Mouse (Mus musculus) kidney, postnatal 4 days (tissue): ENCODE measurements around the gene Prpf38a.

Experiments used
- DNase-seq, 2 experiments: peaks; one replicate each; pipeline ENCODE4 v3.0.0; 2021; ENCODE audit warnings: mixed read lengths in 2 of 2

The Prpf38a gene

DNA sequence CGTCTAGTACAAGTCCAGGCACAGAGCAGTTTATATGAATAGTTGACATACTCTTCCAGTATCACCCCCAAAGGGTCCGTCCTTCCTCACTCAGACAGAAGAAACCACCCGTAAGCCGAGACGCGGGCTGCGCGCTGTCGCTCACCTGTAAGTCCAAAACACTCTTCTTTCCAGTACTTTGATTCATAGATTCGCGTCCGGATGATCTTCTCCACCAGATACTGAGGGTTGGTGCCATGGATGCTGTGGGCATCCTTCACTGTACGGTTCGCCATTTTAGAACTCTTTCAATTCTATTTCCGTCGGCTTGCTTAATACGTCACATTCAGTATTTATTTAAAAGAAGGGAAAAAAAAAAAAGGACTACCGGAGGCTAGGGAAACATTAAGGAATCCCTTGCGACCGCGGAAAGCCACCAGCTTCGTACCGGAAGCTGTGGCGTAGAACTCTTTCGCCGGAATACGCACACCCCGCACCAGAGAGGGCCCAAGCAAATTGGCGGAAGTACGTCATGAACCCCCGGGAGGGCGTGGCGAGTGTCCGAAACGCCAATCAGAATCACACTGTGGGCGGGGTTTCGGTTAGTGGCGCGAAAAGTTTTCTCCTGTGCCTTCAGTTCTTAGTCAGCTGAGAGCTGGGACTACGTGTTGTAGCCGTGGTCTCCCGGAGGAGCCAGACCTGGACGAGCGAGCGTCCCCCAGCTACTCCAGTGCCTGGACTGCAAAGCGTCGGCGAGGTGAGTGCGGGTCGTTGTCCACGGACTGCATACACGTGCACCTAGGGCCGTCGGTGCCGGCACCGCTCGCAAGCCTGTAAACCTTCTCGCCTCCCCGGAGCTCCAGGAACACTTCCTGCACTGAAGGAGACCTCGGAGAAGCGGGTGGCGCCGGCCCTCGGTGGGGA lies at the start of gene Prpf38a, which contains the start of gene Orc1:
Gene Prpf38a (minus strand): TSS at position 497 of the 903 bp plus-strand sequence.
Gene Orc1 (plus strand): TSS at position 584 of the 903 bp plus-strand sequence.
- peak; percentile 99 for DNase-seq

DNA sequence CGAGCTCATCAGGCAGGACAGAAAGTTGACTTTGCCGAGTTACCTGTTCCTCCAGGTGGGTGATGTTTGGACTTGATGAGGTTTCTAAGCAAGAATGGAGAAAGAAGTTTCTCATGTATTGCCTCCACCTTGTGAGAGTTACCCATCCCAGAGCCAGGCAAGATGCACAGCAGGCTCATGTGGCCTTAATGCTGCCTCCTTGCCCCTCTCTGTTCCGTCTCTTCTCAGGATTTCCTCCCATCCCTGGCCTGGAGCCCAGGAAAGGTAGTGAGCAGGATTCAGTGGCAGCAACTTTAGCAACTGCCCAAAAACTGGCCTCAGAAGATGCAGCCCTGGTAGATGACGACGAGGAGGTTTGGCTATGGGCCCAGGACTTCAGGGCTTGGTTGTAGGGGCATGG lies 47.9 kb upstream of the Prpf38a start:
- no peak for DNase-seq

DNA sequence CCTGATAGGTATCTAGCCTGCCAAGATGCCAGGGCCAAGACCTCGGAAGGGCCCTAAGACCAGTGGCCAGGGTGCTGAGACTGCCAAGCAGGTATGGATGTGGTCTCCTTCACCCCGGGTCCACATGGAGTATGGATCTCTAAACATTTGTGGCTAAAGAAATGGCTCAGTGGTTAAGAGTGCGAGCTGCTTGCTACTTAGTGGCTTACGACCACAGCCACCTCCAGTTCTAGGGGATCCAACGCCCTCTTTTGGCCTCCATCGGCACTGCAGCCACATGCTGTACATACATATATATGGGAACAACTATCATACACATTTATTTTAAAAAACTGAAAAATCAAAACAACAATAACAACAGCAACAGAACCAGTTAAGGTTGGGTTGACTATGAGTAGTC lies 42.4 kb upstream of the Prpf38a start:
- peak; percentile 21 to 27 for DNase-seq

DNA sequence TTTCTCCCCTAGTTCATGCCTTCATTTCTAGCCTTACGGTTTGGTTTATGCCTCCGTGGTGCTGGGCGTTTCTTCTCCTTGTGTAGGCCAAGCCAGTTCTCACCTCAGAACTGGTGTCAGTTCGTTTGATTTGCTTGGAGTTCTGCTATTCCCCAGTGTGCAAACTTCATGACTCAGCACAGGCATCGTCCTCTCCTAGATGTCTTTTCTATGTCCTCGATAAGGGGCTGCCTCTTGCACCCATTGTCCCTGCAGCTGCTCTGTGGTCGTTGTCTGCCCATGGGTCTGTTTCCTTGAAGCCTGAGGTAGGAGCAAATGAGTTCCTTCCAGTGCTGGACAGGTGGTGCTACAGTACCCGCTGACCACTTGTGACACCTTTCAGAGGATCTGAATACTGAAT lies 41.4 kb upstream of the Prpf38a start:
- DNase-seq, result no peak

DNA sequence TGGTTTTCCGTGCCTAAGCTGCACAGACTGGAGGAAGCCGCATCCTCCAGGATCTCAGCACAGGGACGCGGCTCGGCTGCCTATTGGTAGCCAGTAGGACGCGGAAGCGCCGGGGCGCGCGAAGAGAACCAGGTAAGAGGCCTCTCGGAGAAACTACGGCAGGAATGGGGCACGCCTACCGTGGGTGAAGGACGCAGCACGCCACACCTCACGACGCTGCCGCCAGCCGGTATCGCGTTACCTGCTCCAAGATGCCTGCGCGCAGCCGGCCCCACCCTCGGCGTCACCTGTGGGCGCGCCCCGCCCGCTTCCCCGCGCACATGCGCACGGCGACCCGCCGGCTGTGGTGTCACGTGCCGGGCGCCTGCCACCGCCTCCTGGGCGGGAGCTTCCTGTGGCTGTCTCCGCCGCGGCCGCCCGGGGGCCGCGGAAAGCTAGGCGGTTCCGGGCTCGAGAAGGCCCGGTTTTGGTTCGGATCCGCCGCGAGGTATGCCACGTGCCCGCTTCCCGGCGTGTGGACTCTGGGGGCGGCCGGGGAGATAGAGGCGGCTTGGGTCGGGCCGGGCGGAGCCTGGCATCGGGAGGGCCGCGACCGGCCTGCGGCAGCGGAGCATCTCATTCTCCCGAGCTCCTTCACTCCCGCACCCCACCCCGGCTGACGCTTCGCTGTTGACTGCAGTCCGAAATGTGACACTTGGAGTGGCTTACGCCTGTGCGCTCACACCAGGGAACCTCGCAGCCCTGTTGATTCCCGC lies 40.6 kb upstream of the Prpf38a start, which contains the start of gene Cc2d1b:
Gene Cc2d1b (plus strand): TSS at position 354 of the 755 bp plus-strand sequence.
- DNase-seq, result peak; percentile 91 to 96

DNA sequence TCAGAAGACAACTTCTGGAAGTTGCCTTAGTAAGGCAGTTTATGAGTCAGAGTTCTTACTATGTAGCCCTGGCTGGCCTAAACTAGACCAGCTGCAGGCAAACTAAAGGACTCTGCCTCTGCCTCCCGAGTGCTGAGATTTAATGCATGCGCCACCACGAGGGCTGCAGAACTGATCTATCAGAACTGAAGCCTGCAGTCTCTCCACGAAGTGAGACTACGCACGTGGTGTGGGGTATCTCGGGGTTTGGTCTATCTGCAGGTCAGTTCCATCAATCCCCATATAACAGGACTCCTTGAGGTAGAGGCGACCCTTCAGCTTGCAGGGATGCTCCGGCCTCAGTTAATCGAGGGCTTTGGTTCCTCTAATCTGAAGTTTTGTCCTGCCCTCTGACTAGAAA lies 40.0 kb upstream of the Prpf38a start:
- DNase-seq, result peak; percentile 40 to 65

DNA sequence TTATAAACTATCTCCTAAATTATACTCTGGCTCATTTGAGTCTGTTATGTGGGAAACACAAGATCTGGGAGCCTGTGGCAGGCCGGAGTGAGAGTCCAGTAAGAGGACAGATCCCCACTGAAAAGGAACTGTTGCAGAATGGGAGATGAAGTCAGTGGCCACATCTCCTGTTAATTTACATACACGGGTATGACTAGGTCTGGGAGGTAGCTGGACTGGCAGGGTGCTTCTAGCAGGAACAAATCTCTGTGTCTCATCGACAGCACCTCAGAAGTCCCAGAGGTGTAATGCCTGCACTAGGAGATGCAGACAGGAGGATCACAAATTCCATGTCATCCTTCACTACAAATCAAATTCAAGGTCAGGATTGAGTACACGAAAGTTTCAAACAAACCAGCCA lies 39.5 kb upstream of the Prpf38a start:
- no peak for DNase-seq

DNA sequence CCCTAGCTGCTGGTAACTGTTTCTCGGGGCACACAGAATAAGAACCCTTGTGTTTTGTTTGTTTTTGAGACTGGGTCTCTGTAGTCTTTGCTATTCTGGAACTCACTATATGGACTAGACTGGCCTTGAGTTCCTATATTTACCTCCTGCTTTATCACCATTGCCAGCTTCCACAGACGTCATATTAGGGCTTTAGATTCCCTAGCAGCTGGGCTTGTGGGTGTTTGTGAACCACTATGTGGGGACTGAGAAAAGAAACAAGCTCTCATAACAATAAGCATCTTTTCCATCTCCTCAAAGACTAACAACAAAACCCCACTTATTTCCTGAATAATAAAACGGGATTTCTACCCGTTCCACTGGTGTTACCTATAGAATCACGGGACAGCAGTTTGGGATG lies 31.8 kb upstream of the Prpf38a start:
- no peak for DNase-seq

DNA sequence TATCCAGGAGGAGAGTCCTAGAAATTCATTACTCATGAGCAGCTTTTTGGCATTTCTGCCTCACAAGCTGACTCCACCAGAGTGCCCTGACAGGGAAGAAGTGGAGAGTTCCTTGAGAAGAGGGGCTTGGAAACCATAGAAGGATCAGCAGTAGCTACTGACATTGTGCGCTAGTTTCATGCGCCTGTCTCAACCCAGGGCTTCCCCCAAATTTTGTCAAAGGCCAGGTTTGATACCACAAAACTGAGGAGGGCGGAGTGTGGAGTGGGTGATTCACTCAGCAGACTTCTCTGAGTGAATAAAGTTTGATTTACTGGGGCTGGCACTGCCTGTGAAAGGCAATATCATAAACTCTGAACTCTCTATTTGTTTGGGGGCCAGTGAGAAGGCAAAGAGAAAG lies 29.5 kb upstream of the Prpf38a start:
- no peak for DNase-seq

DNA sequence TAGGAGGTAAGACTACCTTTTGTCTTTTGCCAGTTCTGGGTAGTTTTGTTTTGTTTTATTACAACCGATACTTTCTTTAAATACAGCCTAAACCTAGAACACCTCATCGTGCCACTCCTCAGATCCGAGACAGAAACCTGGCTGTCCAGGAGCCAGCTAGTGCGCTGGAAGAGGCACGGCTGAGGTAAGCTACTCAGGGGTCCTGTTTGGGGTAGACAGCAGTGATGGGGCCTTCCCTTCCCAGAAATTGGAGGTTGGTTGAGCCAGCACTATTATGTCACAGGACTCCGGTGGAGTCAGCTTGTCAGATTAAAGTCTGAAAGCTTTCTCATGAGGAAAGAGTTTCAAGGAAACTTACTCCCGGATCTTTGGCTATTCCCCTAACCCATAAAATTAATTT lies 22.7 kb upstream of the Prpf38a start:
- no peak for DNase-seq

DNA sequence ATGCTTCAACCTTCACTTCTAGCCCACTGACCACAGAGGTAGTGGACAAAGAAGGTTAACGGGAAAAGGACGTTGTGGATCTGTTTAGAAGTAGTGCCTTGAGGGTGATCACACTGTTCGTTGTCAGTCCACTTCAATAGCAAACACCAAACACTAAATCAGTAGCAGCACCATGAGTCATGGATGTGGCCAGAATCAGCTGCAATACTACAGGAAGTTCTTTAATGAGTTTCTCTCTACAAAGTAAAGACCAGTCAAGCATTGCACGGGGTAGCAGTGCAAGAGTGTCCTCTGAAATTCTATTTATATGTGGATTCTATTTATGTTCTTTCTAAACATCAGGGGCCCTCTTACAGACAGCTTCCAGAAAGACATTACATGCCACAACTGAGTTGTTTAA lies 19.2 kb upstream of the Prpf38a start:
- DNase-seq, result no peak

DNA sequence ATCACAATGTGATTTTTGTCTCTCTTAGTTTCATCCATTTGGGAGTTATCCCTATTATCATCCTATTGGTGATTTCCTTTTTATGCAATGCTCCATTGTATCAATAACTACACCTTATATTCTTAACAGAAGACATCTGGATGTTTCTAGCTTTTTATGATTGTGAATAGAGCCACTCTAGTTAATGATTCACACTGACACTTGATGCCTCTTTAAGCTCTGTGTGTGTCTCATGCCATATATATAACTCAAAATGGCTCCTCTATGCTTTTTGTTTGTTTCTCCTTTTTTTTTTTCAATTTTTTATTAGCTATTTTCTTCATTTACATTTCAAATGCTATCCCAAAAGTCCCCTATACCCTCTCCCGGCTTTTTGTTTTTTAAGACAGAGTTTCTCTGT lies 16.6 kb upstream of the Prpf38a start:
- DNase-seq, result no peak

DNA sequence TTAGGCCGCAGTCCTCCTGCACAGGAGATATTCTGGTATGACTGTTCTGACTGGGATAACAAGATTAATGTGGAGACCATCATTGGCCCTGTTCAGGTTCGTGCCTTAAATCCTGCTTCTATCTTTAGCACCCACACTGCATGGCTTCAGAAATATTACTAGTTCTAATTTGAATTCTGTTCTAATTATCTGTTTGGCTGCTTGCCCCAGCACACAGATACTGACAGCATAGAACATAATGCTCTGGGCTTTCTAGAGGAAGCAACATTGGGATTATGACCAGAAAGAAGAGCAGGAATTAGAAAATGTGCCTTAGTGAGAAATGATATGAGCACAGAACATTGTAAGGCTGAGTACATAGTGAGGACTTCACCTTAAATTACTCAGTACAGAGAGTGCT lies 14.2 kb upstream of the Prpf38a start:
- DNase-seq, result no peak

DNA sequence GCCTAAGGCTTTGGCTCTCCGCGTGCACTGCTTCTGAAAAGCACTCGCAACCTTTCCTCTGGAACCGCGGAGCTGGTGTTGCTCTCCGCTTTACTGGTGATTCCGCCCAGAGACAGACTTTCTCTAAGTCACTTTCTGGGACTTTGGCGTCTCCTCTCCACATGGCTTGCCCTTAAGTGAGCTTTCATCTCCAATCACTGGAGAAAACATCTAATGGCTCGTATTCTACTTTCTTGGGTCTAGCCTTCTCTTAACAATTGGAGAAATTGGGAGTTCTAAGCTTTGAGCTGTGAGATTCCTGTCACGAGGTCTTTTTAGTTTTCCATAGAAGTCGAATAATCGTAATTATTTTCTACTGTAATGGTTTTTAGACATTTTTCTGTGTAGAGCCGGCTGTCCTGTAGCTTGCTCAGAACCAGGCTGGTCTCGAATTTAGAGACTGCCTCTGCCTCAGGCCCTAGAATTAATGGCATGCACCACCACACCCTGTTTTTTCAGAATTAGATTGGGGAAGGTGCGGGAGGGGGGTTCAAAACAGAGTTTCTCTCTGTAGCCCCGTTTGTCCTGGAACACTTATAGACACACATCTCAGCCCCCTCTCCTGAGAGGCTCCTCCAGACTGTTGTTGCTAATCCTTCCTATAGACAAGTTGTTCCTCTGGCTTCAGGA lies 741 bp upstream of the Prpf38a start:
- DNase-seq, result no peak

DNA sequence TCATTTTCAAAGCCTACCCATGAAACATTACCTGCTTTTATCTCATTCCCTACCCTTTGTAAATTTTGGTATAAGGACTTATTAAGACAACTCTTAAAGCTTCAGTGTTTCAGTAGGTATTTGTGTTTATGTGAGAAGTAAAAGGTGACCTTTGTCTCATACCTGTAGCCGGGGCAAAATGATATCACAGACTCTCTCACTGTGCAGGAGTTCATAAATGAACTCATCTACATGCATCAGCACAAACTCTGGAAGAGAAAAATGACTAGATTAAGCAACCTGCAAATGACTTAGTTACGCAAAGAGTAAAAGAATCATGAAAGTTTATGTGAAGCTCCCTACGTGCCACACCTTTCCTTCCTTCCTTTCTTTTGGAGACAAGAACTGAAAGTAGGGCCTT lies 6.5 kb downstream of the Prpf38a start:
- no peak for DNase-seq

DNA sequence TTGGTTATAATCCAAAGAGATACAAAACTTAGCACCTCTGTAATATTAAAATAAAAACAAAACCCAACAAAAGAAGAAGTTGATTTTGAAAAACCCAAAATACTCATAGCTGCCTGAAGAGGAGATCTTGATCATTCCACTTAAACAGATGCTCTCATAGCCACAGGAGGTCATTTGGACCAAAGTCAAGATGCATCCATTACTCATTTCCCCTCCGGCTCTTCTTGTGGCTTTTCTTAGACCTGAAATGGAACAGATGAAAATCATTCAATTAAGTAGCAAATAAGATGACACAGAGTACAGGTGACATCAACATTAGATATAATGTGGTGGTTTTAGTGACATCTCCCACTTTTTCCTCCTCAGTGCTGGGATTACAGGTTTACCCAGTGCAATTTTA lies 14.1 kb downstream of the Prpf38a start:
- no peak for DNase-seq

DNA sequence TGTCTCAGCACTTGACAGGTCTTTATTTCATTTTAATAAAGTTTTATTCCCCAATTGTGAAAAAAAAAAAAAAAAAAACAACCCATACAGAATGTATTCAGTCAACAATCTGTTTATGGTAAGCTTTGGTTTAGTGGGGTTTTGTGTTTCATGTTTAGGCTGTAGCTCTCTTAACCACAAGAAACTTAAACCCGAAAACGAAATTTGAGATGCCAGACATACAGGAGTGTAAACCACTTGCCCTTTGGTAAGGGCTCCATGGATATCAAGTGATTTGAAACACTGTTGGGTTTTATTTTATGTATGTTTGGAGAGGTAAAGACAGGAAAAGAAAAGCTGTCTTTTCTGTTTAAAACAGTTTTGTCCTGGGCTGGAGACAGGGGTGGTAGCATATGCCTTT lies 39.4 kb downstream of the Prpf38a start:
- no peak for DNase-seq
